Mouse (Mus musculus) testis, adult 2 months (tissue): ENCODE data around the gene Cln3. TPM values are rescaled to one million over a fixed set of nuclear protein-coding genes. Genes with fewer than 3 reads are reported as not detected.

Experiments used
- H3K27ac ChIP-seq: fragments of 200-500 bp; 2 replicates; pipeline ENCODE4 v1.5.1; 2012; ENCODE audit warnings: low read depth, low read length; ENCODE audit not compliant: control insufficient read depth, insufficient read depth
- H3K27me3 ChIP-seq: fragments of 200-500 bp; 2 replicates; pipeline ENCODE4 v1.6.1; 2012; ENCODE audit warnings: mild to moderate bottlenecking, low read length, moderate library complexity; ENCODE audit not compliant: control insufficient read depth, insufficient read depth
- H3K36me3 ChIP-seq: fragments of 200-500 bp; 2 replicates; pipeline ENCODE4 v1.6.1; 2012; ENCODE audit warnings: mild to moderate bottlenecking, low read length; ENCODE audit not compliant: control insufficient read depth, insufficient read depth
- H3K4me1 ChIP-seq: fragments of 200-500 bp; 2 replicates; pipeline ENCODE4 v1.6.1; 2012; ENCODE audit warnings: low read length; ENCODE audit not compliant: control insufficient read depth, insufficient read depth
- H3K4me3 ChIP-seq: fragments of 200-500 bp; 2 replicates; pipeline ENCODE4 v1.5.1; 2012; ENCODE audit warnings: low read depth, mild to moderate bottlenecking, low read length, moderate library complexity, mixed read lengths; ENCODE audit not compliant: control insufficient read depth
- CTCF ChIP-seq: fragments of 200-500 bp; IDR thresholded peaks from 2 replicates; pipeline ENCODE4 v1.5.1; 2012; ENCODE audit warnings: low read depth, mild to moderate bottlenecking, inconsistent platforms, low read length, moderate library complexity; ENCODE audit not compliant: control insufficient read depth, insufficient read depth, insufficient replicate concordance
- POLR2A ChIP-seq: fragments of 200-500 bp; IDR thresholded peaks from 2 replicates; pipeline ENCODE4 v1.6.1; 2012; ENCODE audit warnings: low read depth, mild to moderate bottlenecking, inconsistent platforms, low read length, moderate library complexity; ENCODE audit not compliant: control insufficient read depth
- polyA plus RNA-seq: library from polyadenylated mRNA; depleted of rRNA; stranded (reverse); fragments of >200 nt; gene quantifications from 2 replicates; pipeline ENCODE4 v1.2.3, GENCODE M21; 2012

Cln3 gene
- polyA plus RNA-seq, 1 experiment, result 42.7 TPM

DNA sequence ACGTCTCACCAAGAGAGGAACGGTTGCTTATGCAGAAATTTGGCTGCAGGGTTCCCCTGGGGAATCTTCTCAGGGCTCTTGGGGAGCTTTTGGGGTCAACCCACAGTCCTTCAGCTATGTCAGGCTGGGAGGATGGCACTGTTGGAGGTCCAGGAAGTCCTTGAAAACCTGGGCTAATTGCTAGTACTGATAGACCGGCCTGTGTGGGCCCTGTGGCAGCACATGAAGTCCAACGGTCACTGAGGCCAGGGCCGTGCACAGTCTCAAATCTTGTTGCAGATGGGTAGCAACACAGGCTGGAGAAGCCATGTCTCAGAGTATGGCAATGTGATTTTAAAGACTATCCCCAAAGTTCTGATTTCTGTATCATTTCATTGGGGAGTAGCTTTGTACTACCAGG lies 22.2 kb upstream of the Cln3 start:
- no peak overlapping the region for H3K27ac ChIP-seq
- no peaks in the 10 kb centered on the region for H3K36me3 ChIP-seq
- TF ChIP-seq CTCF (no peak), POLR2A (no peak)
- H3K27me3 ChIP-seq, result no peaks in the 10 kb centered on the region
- H3K4me1 ChIP-seq, result no peaks in the 10 kb centered on the region
- H3K4me3 ChIP-seq, result no peak overlapping the region

- Histone ChIP-seq H3K27ac (no peak overlapping the region), H3K4me1 (no peaks in the 10 kb centered on the region), H3K4me3 (no peak overlapping the region), H3K36me3 (no peaks in the 10 kb centered on the region), H3K27me3 (no peaks in the 10 kb centered on the region)
- TF ChIP-seq CTCF, result no peak
- no peak for TF ChIP-seq POLR2A
These were observed 21.4 kb upstream of the Cln3 start for GRCm38 (mm10) chr7:126607064-126607463.

GRCm38 (mm10) chr7:126606611-126607010 lies 21.0 kb upstream of the Cln3 start:
- Histone ChIP-seq H3K27ac (no peak overlapping the region), H3K4me3 (no peak overlapping the region), H3K36me3 (no peaks in the 10 kb centered on the region), H3K4me1 (no peaks in the 10 kb centered on the region), H3K27me3 (no peaks in the 10 kb centered on the region)
- TF ChIP-seq POLR2A (no peak), CTCF (no peak)

DNA sequence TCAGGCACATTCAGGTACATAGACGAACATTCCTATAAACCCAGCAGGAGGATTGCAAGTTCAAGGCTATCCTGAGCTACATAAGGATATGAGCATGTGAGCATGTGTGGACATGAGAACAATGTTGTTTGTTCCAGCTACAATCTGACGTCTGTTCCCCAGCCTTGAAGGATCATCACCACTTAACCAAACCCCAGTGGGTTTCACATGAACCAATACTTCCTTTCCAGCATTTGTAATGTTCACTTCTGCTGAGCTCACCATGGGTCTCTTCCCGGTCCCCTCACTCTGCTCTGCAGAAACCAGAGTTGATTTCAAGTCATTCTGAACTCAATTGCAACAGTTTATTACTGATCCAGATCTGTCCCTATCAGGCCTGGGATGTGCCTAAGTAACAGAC lies 17.0 kb upstream of the Cln3 start:
- no peaks in the 10 kb centered on the region for H3K36me3 ChIP-seq
- H3K4me1 ChIP-seq, result no peaks in the 10 kb centered on the region; the same call in 1 of the 2 replicates
- H3K27ac ChIP-seq, result no peak overlapping the region
- TF ChIP-seq POLR2A (no peak), CTCF (no peak)
- H3K4me3 ChIP-seq, result no peak overlapping the region
- no peaks in the 10 kb centered on the region for H3K27me3 ChIP-seq

- H3K4me3 ChIP-seq, result no peak overlapping the region
- no peak overlapping the region for H3K27ac ChIP-seq
- no peaks in the 10 kb centered on the region; the same call in 1 of the 2 replicates for H3K4me1 ChIP-seq
- H3K27me3 ChIP-seq, result no peaks in the 10 kb centered on the region
- TF ChIP-seq POLR2A, result no peak
- TF ChIP-seq CTCF, result no peak
- H3K36me3 ChIP-seq, result no peaks in the 10 kb centered on the region
These were observed 16.3 kb upstream of the Cln3 start for GRCm38 (mm10) chr7:126601896-126602295.

- TF ChIP-seq POLR2A (no peak), CTCF (no peak)
- Histone ChIP-seq H3K27me3 (no peaks in the 10 kb centered on the region), H3K4me3 (no peak overlapping the region), H3K36me3 (no peaks in the 10 kb centered on the region), H3K27ac (no peak overlapping the region), H3K4me1 (no peaks in the 10 kb centered on the region; the same call in 1 of the 2 replicates)
These were observed 13.3 kb upstream of the Cln3 start for GRCm38 (mm10) chr7:126598919-126599318.

- H3K36me3 ChIP-seq, result no peaks in the 10 kb centered on the region
- TF ChIP-seq POLR2A, result no peak
- no peak for TF ChIP-seq CTCF
- H3K27me3 ChIP-seq, result no peaks in the 10 kb centered on the region
- H3K4me1 ChIP-seq, result no peaks in the 10 kb centered on the region; the same call in 1 of the 2 replicates
- no peak overlapping the region for H3K27ac ChIP-seq
- no peak overlapping the region for H3K4me3 ChIP-seq
These were observed 10.8 kb upstream of the Cln3 start for GRCm38 (mm10) chr7:126596414-126596813.

- Histone ChIP-seq H3K36me3 (no peaks in the 10 kb centered on the region), H3K4me3 (no peak overlapping the region), H3K4me1 (no peaks in the 10 kb centered on the region; the same call in 1 of the 2 replicates), H3K27me3 (no peaks in the 10 kb centered on the region), H3K27ac (no peak overlapping the region)
- TF ChIP-seq POLR2A, result no peak
- TF ChIP-seq CTCF, result no peak
These were observed 10.3 kb upstream of the Cln3 start for GRCm38 (mm10) chr7:126595890-126596289.
